Mouse (Mus musculus) CD4-positive naive resting alpha-beta T cell, adult 57 days (primary cell): Measurements from ENCODE around the gene Gm9195. TPM values are rescaled to one million over a fixed set of nuclear protein-coding genes. Genes with fewer than 3 reads are reported as not detected.

Experiments
- total RNA-seq: library from RNA; stranded (reverse); gene quantifications from one replicate; pipeline ENCODE4 v1.2.4, GENCODE M21; 2023

The Gm9195 gene
- not detected for total RNA-seq

GRCm38 (mm10) chr14:72491738-72492137 lies at the start of gene Gm9195:
Gm9195 (minus strand) TSS chr14:72491838.

Other genes starting within 250 kb of the Gm9195 start
- gene Fndc3a, start 218.2 kb upstream of the Gm9195 start, total RNA-seq = 70.5 TPM